Mouse (Mus musculus) testis, adult 2 months (tissue): ENCODE measurements around the gene Efna3.

Experiments used
- CTCF ChIP-seq: fragments of 200-500 bp; IDR thresholded peaks from 2 replicates; pipeline ENCODE4 v1.5.1; 2012; ENCODE audit warnings: low read depth, mild to moderate bottlenecking, inconsistent platforms, low read length, moderate library complexity; ENCODE audit not compliant: control insufficient read depth, insufficient read depth, insufficient replicate concordance
- POLR2A ChIP-seq: fragments of 200-500 bp; IDR thresholded peaks from 2 replicates; pipeline ENCODE4 v1.6.1; 2012; ENCODE audit warnings: low read depth, mild to moderate bottlenecking, inconsistent platforms, low read length, moderate library complexity; ENCODE audit not compliant: control insufficient read depth

DNA sequence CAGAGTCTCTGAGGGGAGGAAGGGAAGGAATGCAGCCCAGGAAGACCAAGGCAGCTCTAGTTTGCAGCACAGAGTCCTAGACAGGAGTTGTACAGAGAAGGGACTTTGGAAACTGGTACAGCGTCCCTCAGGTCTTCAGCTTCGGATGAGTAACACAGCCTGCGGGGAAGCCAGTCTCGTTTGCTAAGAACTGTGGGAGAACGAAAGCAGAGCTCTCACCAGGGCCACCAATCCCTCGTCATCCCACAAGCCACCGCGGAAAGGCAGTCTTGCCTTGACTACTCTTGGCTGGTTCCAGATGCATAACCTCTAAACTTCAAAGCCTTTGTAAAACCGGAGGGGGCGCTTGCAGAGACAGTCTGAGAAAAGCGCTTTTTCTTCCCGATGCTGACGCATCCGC is 23.3 kb downstream of the Efna3 start:
- TF ChIP-seq CTCF (no peak), POLR2A (no peak)
